Mouse (Mus musculus) bone marrow macrophage, adult 2 months (primary cell): Measurements from ENCODE around the gene Ccdc186.

Experiments used
- CTCF ChIP-seq: IDR thresholded peaks from 2 replicates; pipeline ENCODE4 v1.5.1; 2012; ENCODE audit warnings: low read depth, mild to moderate bottlenecking, low read length, moderate library complexity
- POLR2A ChIP-seq: IDR thresholded peaks from 2 replicates; pipeline ENCODE4 v1.6.1; 2012; ENCODE audit warnings: mild to moderate bottlenecking, low read depth, low read length, borderline replicate concordance

DNA sequence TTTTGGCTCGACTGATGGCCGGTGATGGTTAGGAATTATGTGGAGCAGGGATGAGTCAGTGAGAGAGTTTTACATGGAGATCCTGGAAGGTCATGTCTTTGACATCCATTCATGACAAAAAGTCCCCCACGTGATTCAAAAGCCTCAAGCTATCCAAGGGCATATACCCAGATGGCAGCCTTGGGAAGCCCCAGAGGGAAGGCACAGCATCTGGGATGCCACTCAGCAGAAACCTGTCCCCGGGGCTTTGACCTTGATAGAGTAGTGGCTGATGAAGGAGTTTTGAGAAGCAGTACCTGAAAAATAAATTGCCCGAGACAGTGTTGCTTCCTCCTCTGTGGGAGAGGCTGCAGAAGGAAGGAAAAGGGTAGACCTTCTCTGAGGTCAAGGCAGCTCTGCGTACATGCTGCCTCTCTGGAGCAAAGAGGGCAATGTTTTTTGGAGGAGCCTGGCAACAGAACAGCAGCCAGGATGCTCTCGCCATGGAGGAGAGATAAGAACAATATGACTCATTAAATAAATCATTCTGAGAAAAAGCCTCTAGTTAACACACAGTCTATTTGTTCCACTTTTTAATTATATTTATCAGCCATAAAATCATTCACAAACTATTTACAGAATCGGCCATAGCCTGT is 61.6 kb downstream of the Ccdc186 start:
- no peak for TF ChIP-seq CTCF
- TF ChIP-seq POLR2A = no peak
